Mouse (Mus musculus) G1E-ER4 (cell line): Measurements from ENCODE around the gene Trmt10c. TPM values are rescaled to one million over a fixed set of nuclear protein-coding genes. Genes with fewer than 3 reads are reported as not detected.

Experiments used
- GATA1 ChIP-seq: IDR thresholded peaks from one replicate; pipeline ENCODE4 v1.8.0; 2012; ENCODE audit warnings: low read length, inconsistent platforms
- polyA plus RNA-seq: library from polyadenylated mRNA; stranded (reverse); fragments of >175 nt; gene quantifications from 2 replicates; pipeline ENCODE4 v1.2.3, GENCODE M21; 2012

Gene Trmt10c
- 10.1 and 14.2 TPM in 2 replicates for polyA plus RNA-seq

GRCm38 (mm10) chr16:56037138-56038010 is at the start of gene Trmt10c:
Trmt10c (minus strand) TSS chr16:56037819.
- TF ChIP-seq GATA1, result no peak

- TF ChIP-seq GATA1, result no peak
Measured at GRCm38 (mm10) chr16:56086336-56086735, 48.7 kb upstream of the Trmt10c start.

- TF ChIP-seq GATA1, result no peak
Measured at GRCm38 (mm10) chr16:56081691-56082090, 44.1 kb upstream of the Trmt10c start.

- TF ChIP-seq GATA1, result no peak
Measured at GRCm38 (mm10) chr16:56079419-56079818, 41.8 kb upstream of the Trmt10c start.

GRCm38 (mm10) chr16:56076121-56076869 is 38.7 kb upstream of the Trmt10c start:
- TF ChIP-seq GATA1, result no peak

GRCm38 (mm10) chr16:56075222-56076111 is 37.8 kb upstream of the Trmt10c start:
- TF ChIP-seq GATA1, result no peak

- TF ChIP-seq GATA1, result no peak
Measured at GRCm38 (mm10) chr16:56074565-56074964, 36.9 kb upstream of the Trmt10c start.

- no peak for TF ChIP-seq GATA1
Measured at GRCm38 (mm10) chr16:56074122-56074521, 36.5 kb upstream of the Trmt10c start.

GRCm38 (mm10) chr16:56072533-56072932 is 34.9 kb upstream of the Trmt10c start:
- no peak for TF ChIP-seq GATA1

- peak; percentile 65 for TF ChIP-seq GATA1
Measured at GRCm38 (mm10) chr16:56071317-56072232, 34.0 kb upstream of the Trmt10c start.

GRCm38 (mm10) chr16:56068523-56069070 is 31.0 kb upstream of the Trmt10c start:
- TF ChIP-seq GATA1, result no peak

GRCm38 (mm10) chr16:56066113-56066512 is 28.5 kb upstream of the Trmt10c start:
- no peak for TF ChIP-seq GATA1

GRCm38 (mm10) chr16:56064334-56064990 is 26.8 kb upstream of the Trmt10c start:
- no peak for TF ChIP-seq GATA1

- TF ChIP-seq GATA1, result no peak
Measured at GRCm38 (mm10) chr16:56062981-56063380, 25.4 kb upstream of the Trmt10c start.
